Mouse (Mus musculus) liver, adult 2 months (tissue): ENCODE results near the gene BC048562.

Source experiments
- CTCF ChIP-seq: fragments of 200-500 bp; IDR thresholded peaks from 2 replicates; pipeline ENCODE4 v1.5.1; 2011; ENCODE audit warnings: low read depth, low read length, control low read depth
- POLR2A ChIP-seq: fragments of 200-500 bp; IDR thresholded peaks from 2 replicates; pipeline ENCODE4 v1.6.1; 2011; ENCODE audit warnings: low read length, control low read depth; ENCODE audit not compliant: insufficient read depth; ENCODE audit errors: extremely low read depth

GRCm38 (mm10) chr9:108491286-108491580 lies 55.0 kb downstream of the BC048562 start:
- TF ChIP-seq POLR2A: no peak
- no peak for TF ChIP-seq CTCF
